24 mouse cellular contexts compared by ENCODE assay signal in genomic region chr2:178869160-178869559, GRCm38 (mm10).
DNase-seq lines count a peak whose midpoint lies in the region; ATAC-seq lines count a peak whose summit lies in the region.
"Had no signal": no experiment of that assay in that cellular context is flagged by ENCODE, and none has a peak within 500 bp of the region (broad histone marks: within the 10 kb centered on the region; RNA-seq: fewer than 3 reads in every experiment).

No protein-coding gene starts in this region.

- no peak for DNase-seq in embryonic facial prominence, embryonic 11.5 days (ENCODE audit: low spot score)
- no peak for DNase-seq in embryonic facial prominence, embryonic 10.5 days (ENCODE audit: low spot score)
- DNase-seq in layer of hippocampus, adult 9-11 months = peak; percentile 13
- no peak for DNase-seq in layer of hippocampus, adult 8-10 months (ENCODE audit: low spot score in 2 of 2)
- DNase-seq in lung, postnatal 14 days = no peak
- no peak for DNase-seq in spleen, adult 12 weeks (ENCODE audit: low spot score)
- DNase-seq: adrenal gland, postnatal 14 days; cerebellum, adult 11-12 months; gastrocnemius, postnatal 25 days; heart, postnatal 10 days; kidney, adult 9 months; kidney, postnatal 25 days had no signal

- no peak overlapping the region for H3K4me3 ChIP-seq in embryonic facial prominence, embryonic 11.5 days (ENCODE audit: low read depth, low read length)
- no peak overlapping the region for H3K4me3 ChIP-seq in embryonic facial prominence, embryonic 10.5 days
- H3K4me3 ChIP-seq in megakaryocyte, embryonic 14.5 days (replicated peaks) = peak overlapping the region; percentile 80
- H3K4me3 ChIP-seq: embryonic facial prominence, embryonic 13.5 days; erythroblast, embryonic 14.5 days; forebrain, embryonic 12.5 days; hindbrain, embryonic 15.5 days; layer of hippocampus, adult 2 months; limb, embryonic 13.5 days; lung, embryonic 15.5 days; midbrain, embryonic 12.5 days had no signal

- no peaks in the 10 kb centered on the region for H3K9me3 ChIP-seq in embryonic facial prominence, embryonic 11.5 days (replicated peaks; ENCODE audit: control insufficient read depth, low read length)
- no peaks in the 10 kb centered on the region for H3K9me3 ChIP-seq in embryonic facial prominence, embryonic 10.5 days
- H3K9me3 ChIP-seq in megakaryocyte, embryonic 14.5 days = peaks cover 62% of the 10 kb centered on the region
- H3K9me3 ChIP-seq: embryonic facial prominence, embryonic 13.5 days; forebrain, embryonic 12.5 days; hindbrain, embryonic 15.5 days; limb, embryonic 13.5 days; lung, embryonic 15.5 days; midbrain, embryonic 12.5 days had no signal

- H3K4me2 ChIP-seq in embryonic facial prominence, embryonic 11.5 days (ENCODE audit: low read depth, low read length) = no peak overlapping the region
- H3K4me2 ChIP-seq: embryonic facial prominence, embryonic 13.5 days; forebrain, embryonic 12.5 days; heart, embryonic 11.5 days; hindbrain, embryonic 15.5 days; limb, embryonic 13.5 days; lung, embryonic 15.5 days; midbrain, embryonic 12.5 days had no signal

- no peaks in the 10 kb centered on the region for H3K36me3 ChIP-seq in embryonic facial prominence, embryonic 11.5 days (replicated peaks; ENCODE audit: control insufficient read depth, insufficient read depth, low read depth, low read length)
- H3K36me3 ChIP-seq in embryonic facial prominence, embryonic 10.5 days (replicated peaks) = no peaks in the 10 kb centered on the region
- H3K36me3 ChIP-seq in megakaryocyte, embryonic 14.5 days (replicated peaks; ENCODE audit: low read length) = no peaks in the 10 kb centered on the region
- H3K36me3 ChIP-seq: embryonic facial prominence, embryonic 13.5 days; forebrain, embryonic 12.5 days; hindbrain, embryonic 15.5 days; limb, embryonic 13.5 days; lung, embryonic 15.5 days; midbrain, embryonic 12.5 days had no signal

- H3K9ac ChIP-seq in embryonic facial prominence, embryonic 11.5 days (replicated peaks; ENCODE audit: low read length) = no peak overlapping the region
- H3K9ac ChIP-seq: embryonic facial prominence, embryonic 13.5 days; forebrain, embryonic 12.5 days; hindbrain, embryonic 15.5 days; limb, embryonic 13.5 days; lung, embryonic 15.5 days; midbrain, embryonic 12.5 days had no signal

- H3K27ac ChIP-seq in embryonic facial prominence, embryonic 11.5 days (replicated peaks; ENCODE audit: low read depth, low read length) = no peak overlapping the region
- no peak overlapping the region for H3K27ac ChIP-seq in embryonic facial prominence, embryonic 10.5 days (replicated peaks)
- H3K27ac ChIP-seq: embryonic facial prominence, embryonic 13.5 days; forebrain, embryonic 12.5 days; hindbrain, embryonic 15.5 days; layer of hippocampus, adult 2 months; limb, embryonic 13.5 days; lung, embryonic 15.5 days; midbrain, embryonic 12.5 days had no signal

- no peaks in the 10 kb centered on the region for H3K27me3 ChIP-seq in embryonic facial prominence, embryonic 11.5 days (ENCODE audit: control insufficient read depth, insufficient read depth, low read length)
- H3K27me3 ChIP-seq in embryonic facial prominence, embryonic 10.5 days (replicated peaks; ENCODE audit: low read depth, poor library complexity, severe bottlenecking) = no peaks in the 10 kb centered on the region
- H3K27me3 ChIP-seq in megakaryocyte, embryonic 14.5 days (replicated peaks) = no peaks in the 10 kb centered on the region
- H3K27me3 ChIP-seq: embryonic facial prominence, embryonic 13.5 days; forebrain, embryonic 12.5 days; hindbrain, embryonic 15.5 days; limb, embryonic 13.5 days; lung, embryonic 15.5 days; midbrain, embryonic 12.5 days had no signal

- no peaks in the 10 kb centered on the region for H3K4me1 ChIP-seq in embryonic facial prominence, embryonic 11.5 days (ENCODE audit: control insufficient read depth, insufficient read depth, low read length)
- no peaks in the 10 kb centered on the region for H3K4me1 ChIP-seq in embryonic facial prominence, embryonic 10.5 days
- H3K4me1 ChIP-seq in megakaryocyte, embryonic 14.5 days = peaks cover 4% of the 10 kb centered on the region; the same call in 1 of the 2 replicates
- H3K4me1 ChIP-seq: embryonic facial prominence, embryonic 13.5 days; forebrain, embryonic 12.5 days; hindbrain, embryonic 15.5 days; limb, embryonic 13.5 days; lung, embryonic 15.5 days; midbrain, embryonic 12.5 days had no signal

- 82% methylated on average over 3 of the region's 3 CpGs for WGBS in embryonic facial prominence, embryonic 11.5 days
- 78% methylated on average over 3 of the region's 3 CpGs for WGBS in embryonic facial prominence, embryonic 10.5 days

- peak; percentile 52 for ATAC-seq in embryonic facial prominence, embryonic 11.5 days (replicated peaks; ENCODE audit: insufficient number of reproducible peaks, low FRiP score, low TSS enrichment, low read depth)
- ATAC-seq in granulocyte monocyte progenitor cell, adult 5-6 weeks (replicated peaks; ENCODE audit: poor library complexity, severe bottlenecking) = peak; percentile 80
- ATAC-seq: intestine, embryonic 16.5 days had no signal
